Mouse (Mus musculus) adipose tissue, adult 10 weeks (tissue): ENCODE results near the gene Hmga1b. TPM values are rescaled to one million over a fixed set of nuclear protein-coding genes. Genes with fewer than 3 reads are reported as not detected.

Source experiments
- polyA plus RNA-seq: library from polyadenylated mRNA; stranded (reverse); fragments of 350-450 nt; fragmentation: Illumina TruSeq; extraction: RNeasy Lipid Tissue Mini Kit (QIAGEN cat#74804); gene quantifications from one replicate; pipeline ENCODE4 v1.2.3, GENCODE M21; 2014; ENCODE audit warnings: low read depth, low replicate concordance

Gene Hmga1b
- 114 TPM for polyA plus RNA-seq

DNA sequence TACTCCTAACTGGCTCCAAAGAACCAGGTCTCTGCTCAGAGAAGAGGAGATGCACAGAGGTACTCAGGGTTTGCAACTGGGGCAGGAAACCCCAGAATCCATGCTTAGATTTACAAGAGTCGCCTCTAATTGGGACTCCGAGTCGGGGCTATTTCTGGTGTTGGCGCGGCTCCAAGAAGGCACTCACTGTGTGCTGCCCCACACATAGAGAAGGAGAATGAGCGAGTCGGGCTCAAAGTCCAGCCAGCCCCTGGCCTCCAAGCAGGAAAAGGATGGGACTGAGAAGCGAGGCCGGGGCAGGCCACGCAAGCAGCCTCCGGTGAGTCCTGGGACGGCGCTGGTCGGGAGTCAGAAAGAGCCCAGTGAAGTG, at the start of gene Hmga1b:
TSS of gene Hmga1b (plus strand) at position 123 of the 370 bp plus-strand sequence.

DNA sequence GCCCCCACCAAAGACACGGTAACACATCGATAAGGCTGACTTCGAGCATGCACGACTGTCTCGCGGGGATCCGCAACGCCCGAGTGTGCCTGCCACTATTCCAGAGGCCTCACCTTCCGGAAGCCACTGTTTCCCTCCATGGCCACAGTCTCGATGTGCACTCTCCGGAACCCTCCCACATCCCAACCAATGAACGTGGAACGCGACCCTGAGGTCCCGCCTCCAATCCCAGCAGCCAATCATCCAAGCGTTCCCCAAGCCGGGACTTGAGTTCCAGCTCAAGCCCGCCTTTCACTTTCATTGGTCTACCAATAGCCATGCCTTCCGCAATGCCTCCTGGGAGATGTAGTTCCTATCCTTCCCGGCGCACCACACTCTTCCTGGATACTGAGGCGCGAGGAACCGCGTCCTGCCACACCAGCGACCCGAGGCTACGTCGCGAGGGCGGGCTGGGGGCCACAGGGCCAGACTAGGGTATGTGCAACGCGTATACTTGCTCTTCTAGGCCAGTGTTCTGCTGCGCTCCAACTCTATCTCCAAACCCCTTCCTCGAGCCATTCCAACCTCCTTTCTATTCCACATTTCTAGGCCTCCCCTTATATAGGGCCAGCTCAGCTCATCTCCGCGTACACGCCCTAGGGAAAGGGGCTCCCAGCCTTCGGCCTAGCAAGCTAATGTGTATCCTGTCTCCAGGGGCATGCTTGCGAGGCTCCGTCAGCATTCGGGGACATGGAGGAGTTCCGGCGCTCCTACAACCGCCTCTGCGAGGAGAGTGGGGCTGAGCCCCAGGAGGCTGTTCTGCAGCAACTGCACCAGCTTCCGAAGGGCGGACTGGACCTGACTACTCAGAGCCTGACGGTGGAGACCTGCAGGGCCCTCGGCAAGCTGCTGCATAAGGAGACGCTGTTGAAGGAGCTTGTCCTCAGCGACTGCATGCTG, 48.7 kb upstream of the Hmga1b start, which contains the start of the genes Cenpx and Lrrc45:
TSS of gene Cenpx (minus strand) at position 159 of the 939 bp plus-strand sequence.
TSS of gene Lrrc45 (plus strand) at position 346 of the 939 bp plus-strand sequence.

DNA sequence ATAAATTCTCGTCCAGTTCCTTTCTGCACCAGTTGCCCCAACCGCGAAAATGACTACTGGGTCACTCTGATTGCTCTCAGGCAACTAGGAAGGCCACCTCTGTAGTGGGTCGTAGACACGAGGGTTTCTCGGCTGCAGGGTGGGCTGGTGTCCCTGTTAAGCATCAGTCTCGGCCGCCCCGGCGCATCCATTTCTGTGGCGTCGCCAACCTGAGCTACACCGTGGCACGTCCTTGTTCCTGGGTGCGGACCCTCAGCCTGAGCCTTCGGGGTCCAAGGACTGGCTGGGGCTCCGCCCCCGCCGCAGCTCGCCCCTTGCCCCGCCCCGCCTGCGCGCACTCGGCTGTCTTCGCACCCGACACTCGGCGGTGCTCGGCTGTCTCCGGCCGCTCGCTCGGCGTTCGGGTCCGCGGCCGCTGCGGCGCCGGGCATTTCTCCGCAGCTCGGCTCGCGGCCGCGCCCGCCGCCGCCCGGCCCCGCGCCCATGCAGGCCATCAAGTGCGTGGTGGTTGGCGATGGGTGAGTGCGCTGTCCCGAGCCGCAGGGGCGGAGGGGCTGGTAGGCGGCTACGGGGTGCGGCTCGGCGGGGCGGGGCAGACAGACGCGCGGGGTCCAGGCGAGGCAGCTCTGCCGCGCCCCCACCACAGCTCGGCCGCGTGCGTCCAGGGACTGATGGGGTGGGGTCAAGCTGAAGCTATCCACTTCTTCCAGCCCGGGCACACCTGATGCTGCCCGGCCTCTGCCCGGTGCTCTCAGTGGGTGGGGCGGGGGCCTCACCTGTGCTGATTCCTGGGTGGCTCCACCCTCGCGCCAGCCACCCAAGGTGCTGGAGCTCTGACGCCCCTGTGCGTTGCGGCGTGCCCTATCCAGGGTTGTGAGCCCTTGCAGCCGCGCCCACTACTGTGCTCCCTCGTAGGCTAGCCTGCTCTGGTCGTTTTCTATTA, 41.2 kb upstream of the Hmga1b start, which contains the start of gene Rac3:
TSS of gene Rac3 (plus strand) at position 347 of the 943 bp plus-strand sequence.

DNA sequence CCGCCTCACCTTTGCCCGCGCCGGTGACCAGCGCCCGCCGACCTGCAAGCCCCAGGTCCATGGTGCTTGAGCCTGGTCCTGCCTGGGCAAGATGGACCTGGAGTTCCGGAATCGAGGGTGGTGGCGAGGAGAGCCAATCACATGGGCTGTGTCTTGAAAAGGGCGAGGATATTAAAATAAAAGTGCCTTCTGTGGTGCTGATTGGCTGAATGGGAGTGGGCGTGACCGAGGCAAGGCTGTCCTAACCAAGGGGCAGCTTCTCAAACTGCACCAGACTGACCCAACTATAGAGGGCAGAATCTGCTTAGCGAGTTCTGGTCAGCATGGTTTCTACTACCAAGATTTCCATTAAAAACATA, 35.4 kb upstream of the Hmga1b start, which contains the start of gene Dcxr:
TSS of gene Dcxr (minus strand) at position 113 of the 359 bp plus-strand sequence.

DNA sequence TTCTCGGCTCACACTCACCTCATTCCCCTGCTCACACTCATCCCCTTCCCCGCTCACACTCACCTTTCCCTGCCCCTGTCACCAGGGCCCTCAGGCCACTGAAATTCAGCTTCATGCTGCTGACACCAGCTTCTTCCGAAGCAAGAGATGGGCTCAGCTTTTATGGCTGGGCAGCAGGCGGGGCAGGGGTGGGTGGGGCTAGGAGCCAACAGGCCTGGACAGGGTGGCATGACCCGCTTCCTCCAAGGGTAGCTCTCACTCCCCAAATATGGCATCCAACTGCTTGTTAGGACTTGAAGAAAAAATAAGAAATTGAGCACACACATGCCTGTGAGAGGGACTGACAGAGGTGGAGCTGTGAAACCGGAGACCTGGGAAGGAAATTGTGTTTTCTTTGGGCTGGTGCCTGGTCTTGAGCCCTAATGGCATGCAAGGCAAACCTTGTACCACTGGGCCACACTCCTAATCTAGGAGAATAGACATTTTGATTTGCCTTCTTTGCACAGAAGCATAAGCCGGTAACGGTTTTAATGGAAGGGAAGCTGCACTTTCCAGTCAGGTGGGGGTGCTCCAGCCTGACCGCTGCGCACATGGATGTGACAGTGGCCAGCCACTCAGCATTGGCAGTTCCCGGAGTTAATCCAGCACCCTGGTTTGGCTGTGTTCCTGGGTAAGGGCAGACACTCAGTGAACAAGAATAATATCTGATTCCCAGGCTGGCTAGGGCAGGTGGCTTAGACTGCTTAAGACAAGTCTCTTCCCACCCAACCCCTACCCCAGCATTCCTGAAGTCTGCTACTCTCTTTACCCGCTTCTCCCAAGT, 30.5 kb upstream of the Hmga1b start, which contains the start of gene Cbr2:
TSS of gene Cbr2 (minus strand) at position 257 of the 823 bp plus-strand sequence.

DNA sequence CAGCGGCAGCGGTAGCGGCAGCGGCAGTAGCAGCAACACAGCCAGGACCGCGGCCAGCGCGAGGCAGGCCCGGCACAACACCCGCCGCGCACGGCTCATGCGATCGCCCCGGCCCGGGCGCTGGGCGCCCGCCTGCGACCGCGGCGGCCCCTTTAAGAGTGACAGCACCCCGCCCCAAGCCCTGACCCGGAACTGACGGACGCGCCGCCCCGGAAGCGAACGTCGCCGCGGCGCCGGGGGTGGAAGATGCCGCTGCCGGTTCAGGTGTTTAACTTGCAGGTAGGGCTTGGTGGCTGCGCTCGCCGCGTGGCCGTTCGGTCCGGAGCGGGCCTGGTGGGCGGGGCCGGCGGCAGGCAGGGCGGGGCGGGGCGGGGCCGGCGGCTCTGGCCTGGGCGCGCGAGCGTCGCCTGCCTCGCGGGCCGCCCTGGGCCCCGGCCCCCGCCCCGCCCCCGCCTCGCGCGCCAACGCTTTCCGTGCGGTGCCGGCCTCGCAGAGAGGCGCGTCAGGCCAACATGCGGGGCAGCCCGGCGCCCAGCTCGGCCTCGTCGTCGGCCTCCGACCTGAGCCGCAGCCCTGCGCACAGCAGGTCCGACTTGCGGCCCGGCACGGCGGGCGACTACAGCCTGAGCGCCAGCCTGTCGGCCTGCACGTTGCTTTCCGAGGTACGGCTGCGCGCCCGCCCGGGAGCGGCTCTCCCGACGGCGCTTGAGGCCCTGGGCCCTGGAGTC, 21.6 kb downstream of the Hmga1b start, which contains the start of the genes Rfng and Gps1:
TSS of gene Rfng (minus strand) at position 144 of the 728 bp plus-strand sequence.
TSS of gene Gps1 (plus strand) at position 209 of the 728 bp plus-strand sequence.

DNA sequence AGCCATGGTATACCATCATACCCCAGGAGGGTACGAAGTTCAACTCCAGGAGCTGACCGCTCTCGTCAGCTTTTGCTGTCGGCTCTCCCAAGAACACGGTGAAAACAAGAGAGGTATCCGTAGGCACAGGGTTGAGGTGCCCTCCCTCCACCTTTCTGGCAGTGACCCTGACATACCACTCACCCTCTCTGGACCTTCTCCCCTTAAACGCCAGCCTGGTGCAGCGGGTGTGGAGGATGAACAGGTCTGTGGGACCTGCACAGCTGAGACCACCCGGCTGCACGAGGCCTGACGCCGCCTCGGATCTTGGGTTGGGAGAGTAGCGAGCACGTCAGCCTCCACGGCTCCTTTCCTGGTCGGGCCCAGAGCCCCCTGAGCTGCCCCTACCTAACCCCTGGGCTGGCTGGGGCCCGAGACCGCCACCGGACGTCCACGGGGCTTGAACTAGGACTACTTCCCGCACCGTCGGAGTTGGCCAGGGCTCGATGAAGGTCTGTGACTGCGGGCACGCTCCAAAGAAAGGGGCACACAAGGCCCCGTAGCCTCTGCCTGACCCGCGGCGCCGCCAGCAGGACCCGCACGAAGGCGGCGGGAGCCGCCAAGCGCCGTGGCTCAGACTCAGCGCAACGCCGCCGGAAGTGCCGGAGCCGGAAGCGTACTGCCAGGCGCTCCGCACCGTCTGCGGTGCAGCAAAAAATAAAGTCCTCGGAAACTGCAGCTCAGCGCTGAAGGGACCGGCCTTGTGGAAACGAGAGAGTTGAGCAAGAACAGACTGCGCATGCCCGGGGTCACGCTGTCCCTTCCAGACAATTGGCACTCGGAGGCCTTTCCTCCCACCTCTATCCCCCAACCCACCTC, 33.4 kb downstream of the Hmga1b start, which contains the start of gene Dus1l:
TSS of gene Dus1l (minus strand) at position 648 of the 858 bp plus-strand sequence.

Other genes starting within 250 kb of the Hmga1b start
- gene Gcgr, start 232.1 kb upstream of the Hmga1b start, polyA plus RNA-seq: 0.86 TPM
- 110 TPM for gene Mcrip1, start 213.1 kb upstream of the Hmga1b start, polyA plus RNA-seq
- gene Ppp1r27, start 211.7 kb upstream of the Hmga1b start, polyA plus RNA-seq: not detected
- 519 TPM for gene P4hb, start 189.5 kb upstream of the Hmga1b start, polyA plus RNA-seq
- gene Arhgdia, start 181.2 kb upstream of the Hmga1b start, polyA plus RNA-seq: 356 TPM
- 39.4 TPM for gene Alyref, start 164.4 kb upstream of the Hmga1b start, polyA plus RNA-seq
- 47.3 TPM for gene Anapc11, start 164.4 kb upstream of the Hmga1b start, polyA plus RNA-seq
- not detected for gene Npb, start 154.3 kb upstream of the Hmga1b start, polyA plus RNA-seq
- 83.9 TPM for gene Pcyt2, start 144.9 kb upstream of the Hmga1b start, polyA plus RNA-seq
- gene Sirt7, start 137.6 kb upstream of the Hmga1b start, polyA plus RNA-seq: 40.4 TPM
- 66.7 TPM for gene Mafg, start 129.2 kb upstream of the Hmga1b start, polyA plus RNA-seq
- gene Pycr1, start 119.0 kb upstream of the Hmga1b start, polyA plus RNA-seq: 4.0 TPM
- gene Myadml2, start 114.6 kb upstream of the Hmga1b start, polyA plus RNA-seq: not detected
- gene Notum, start 101.6 kb upstream of the Hmga1b start, polyA plus RNA-seq: 4.7 TPM
- 76.1 TPM for gene Aspscr1, start 89.8 kb upstream of the Hmga1b start, polyA plus RNA-seq
- 91.5 TPM for gene Cenpx, start 49.1 kb upstream of the Hmga1b start, polyA plus RNA-seq
- 40.3 TPM for gene Lrrc45, start 48.9 kb upstream of the Hmga1b start, polyA plus RNA-seq
- 11.5 TPM for gene Rac3, start 41.3 kb upstream of the Hmga1b start, polyA plus RNA-seq
- gene Dcxr, start 35.5 kb upstream of the Hmga1b start, polyA plus RNA-seq: 102 TPM
- gene Cbr2, start 30.7 kb upstream of the Hmga1b start, polyA plus RNA-seq: 65.7 TPM
- gene Rfng, start 21.4 kb downstream of the Hmga1b start, polyA plus RNA-seq: 25.6 TPM
- gene Gps1, start 21.5 kb downstream of the Hmga1b start, polyA plus RNA-seq: 114 TPM
- 30.9 TPM for gene Dus1l, start 33.6 kb downstream of the Hmga1b start, polyA plus RNA-seq
- gene Fasn, start 61.8 kb downstream of the Hmga1b start, polyA plus RNA-seq: 426 TPM
- gene Ccdc57, start 170.1 kb downstream of the Hmga1b start, polyA plus RNA-seq: 12.8 TPM
- gene Slc16a3, start 185.7 kb downstream of the Hmga1b start, polyA plus RNA-seq: 10.3 TPM
- 91.1 TPM for gene Csnk1d, start 228.5 kb downstream of the Hmga1b start, polyA plus RNA-seq